Mouse (Mus musculus) hematopoietic stem cell, adult 5-6 weeks (primary cell): ENCODE measurements around the gene Gm11037. TPM values are rescaled to one million over a fixed set of nuclear protein-coding genes. Genes with fewer than 3 reads are reported as not detected.

ENCODE experiments used
- ATAC-seq, 2 experiments: fragments of 125-278 bp in 1 of 2; replicated peaks in 1 of 2; 2 replicates each; pipeline ENCODE4 v1.8.0; 2016 to 2017; ENCODE audit warnings: inconsistent platforms in 2 of 2, mild to moderate bottlenecking in 2 of 2, moderate number of reproducible peaks in 2 of 2, low read depth in 1 of 2, moderate TSS enrichment in 1 of 2; ENCODE audit not compliant: low FRiP score in 2 of 2, poor library complexity in 2 of 2, severe bottlenecking in 2 of 2, insufficient read depth in 1 of 2, low TSS enrichment in 1 of 2
- total RNA-seq: library from RNA; stranded (forward); fragments of 172-1452, 232-1000 nt; gene quantifications from 2 replicates; pipeline ENCODE4 v1.2.3, GENCODE M21; 2017

The Gm11037 gene
- total RNA-seq, 1 experiment from 2014 or later = not detected

DNA sequence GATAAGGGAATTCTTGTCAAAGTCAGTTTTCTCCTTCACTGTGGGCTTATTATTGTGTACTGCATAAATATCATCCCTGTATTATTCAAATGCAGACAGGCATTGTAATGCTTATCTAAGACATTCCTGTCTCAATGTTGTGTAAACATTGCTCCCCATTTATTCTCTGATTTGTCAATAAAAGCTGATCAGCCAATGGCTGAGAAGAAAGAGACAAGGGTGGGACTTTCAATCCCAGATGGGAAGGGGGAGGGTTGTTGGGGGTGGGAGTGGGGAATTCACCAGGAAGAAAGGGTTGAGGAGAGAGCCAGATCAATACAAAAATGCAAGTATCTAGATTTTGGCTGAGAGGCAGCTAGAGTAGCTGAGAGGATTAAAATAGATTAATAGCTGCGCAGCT is 35.6 kb downstream of the Gm11037 start:
- no peak for ATAC-seq

DNA sequence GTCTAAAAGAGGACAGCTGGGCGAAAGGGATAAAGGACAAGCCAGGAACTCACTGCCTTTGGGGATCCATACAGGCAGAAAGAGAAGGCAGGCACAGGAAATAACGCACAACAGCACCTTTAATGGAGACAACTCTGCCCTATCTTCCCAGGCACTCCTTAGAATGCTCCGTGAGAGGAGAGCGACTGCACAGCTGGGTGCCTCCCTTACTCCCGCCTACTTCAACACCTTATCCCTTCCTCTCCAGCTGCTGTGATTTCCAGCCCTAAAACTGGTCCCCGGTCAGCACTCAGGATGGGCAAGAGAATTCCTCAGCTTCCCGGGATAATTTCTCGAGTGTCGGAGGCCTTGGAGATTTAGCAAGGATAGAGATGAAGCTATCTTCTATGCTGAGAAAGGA is 37.6 kb downstream of the Gm11037 start:
- no peak for ATAC-seq

DNA sequence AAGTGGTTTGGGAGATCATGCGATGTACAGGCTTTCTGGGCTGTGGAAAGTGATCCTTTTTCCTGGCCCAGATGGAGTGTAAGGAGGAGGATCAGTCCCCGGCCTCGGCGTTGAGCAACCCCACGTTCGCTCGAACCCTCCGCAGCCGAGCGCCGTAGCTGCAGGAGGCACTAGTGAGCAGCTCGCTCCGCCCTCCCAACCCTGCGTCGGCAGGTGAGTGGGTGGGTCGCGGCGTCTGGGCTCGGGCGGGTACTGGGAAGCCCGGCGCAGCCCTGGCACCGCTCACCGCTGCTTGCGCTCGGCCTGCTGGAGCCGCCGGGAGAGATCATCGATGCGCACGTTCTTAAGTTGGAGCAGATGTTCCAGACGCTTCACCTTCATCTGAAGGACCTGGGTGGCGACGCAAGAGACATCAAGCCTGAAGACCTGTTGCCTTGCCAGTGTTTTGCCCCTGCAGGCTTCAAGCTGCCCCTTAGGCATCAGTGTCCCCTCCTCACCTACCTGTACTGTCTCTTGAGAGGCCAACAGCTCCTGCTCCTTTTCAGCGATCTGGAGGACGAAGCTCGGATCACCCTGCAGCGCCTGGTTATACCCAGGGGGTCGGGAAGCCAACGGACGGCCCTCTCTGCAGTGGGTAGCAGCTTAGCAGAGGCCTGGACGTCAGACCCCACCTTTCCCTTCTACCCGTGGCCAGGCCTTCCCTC is 38.3 kb downstream of the Gm11037 start:
- ATAC-seq = peak in 1 of 2 experiments; percentile 31; a peak in 1 of 4 replicates

- ATAC-seq = no peak
Observed at GRCm38 (mm10) chr2:131172322-131172721, 39.0 kb downstream of the Gm11037 start.

DNA sequence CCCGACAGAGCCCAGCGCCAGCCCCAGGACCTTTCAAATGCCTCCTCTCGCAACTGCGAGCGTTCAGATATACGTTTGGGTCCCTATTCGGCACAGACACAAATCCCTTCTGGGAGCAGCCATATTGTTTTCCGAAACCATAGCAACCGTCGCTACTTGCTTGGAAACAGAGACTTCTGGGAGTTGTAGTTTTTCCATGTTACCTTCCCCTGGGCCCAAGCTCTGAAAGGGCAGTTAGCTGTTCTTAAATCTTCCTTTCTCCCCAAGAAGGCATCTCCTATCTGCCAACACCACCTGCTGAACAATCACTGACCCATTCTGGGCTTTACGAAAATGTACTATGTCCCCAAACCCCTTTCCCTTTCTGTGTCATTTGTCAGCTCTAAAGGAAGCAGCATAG is 41.4 kb downstream of the Gm11037 start:
- ATAC-seq = peak; percentile 61 to 63

DNA sequence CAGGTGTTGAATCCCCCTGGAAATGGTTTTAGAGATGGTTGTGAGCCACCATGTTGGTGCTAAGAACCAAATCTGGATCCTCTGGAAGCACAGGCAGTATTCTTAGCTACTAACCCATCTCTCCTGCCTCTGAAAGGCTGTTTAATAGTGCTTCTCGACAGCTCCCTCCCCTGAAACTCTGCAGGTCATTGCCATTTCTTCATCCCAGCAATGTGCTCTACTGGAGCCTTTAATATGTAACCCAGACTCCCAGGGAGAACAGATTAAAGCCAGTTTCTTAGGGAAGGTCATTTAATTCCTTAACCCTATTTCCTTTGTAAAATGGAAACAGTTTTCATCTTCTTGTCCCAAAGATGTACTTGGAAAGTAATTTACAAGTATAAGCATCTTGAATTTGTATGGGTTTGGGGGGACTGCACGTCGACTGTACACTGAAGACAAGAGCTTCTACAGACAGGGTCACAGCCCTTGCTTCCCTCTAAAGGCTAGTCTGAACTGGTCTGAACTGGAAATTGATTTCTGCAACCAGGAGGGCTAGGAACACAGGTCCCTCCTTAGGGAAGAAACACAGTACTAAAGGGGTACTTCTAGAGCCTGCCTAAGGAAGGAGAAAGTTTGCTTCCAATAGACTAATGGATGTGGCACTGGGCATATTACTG is 42.1 kb downstream of the Gm11037 start:
- no peak for ATAC-seq

GRCm38 (mm10) chr2:131175945-131176309 is 42.6 kb downstream of the Gm11037 start:
- no peak for ATAC-seq

GRCm38 (mm10) chr2:131176491-131176890 is 43.2 kb downstream of the Gm11037 start:
- ATAC-seq = no peak

DNA sequence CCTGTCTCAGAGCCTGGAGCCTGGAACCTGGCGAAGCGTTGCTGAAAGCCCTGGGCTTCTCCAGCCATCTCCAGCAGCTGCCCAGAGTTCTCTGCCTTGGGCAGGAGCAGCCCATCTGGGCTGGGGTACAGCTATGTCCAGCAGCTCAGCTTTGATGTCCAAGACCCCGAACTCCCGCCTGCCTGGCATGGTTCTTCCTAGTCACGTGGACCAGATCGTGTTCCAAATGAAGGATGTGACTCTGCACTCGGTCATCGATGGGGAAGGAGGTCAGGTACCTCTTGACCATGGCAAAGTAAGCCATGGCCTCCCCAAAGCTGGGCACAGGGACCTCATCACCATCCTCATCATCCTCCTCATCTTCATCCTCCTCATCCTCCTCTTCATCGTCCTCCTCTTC is 44.6 kb downstream of the Gm11037 start:
- ATAC-seq = no peak

GRCm38 (mm10) chr2:131178828-131179245 is 45.5 kb downstream of the Gm11037 start:
- ATAC-seq = 0 out of 4 replicates have a peak, but pooled peaks of 1 of the 2 experiments have one; percentile 1

GRCm38 (mm10) chr2:131179246-131179886 is 46.1 kb downstream of the Gm11037 start:
- ATAC-seq = peak; percentile 23 to 46; a peak in 2 of 4 replicates

DNA sequence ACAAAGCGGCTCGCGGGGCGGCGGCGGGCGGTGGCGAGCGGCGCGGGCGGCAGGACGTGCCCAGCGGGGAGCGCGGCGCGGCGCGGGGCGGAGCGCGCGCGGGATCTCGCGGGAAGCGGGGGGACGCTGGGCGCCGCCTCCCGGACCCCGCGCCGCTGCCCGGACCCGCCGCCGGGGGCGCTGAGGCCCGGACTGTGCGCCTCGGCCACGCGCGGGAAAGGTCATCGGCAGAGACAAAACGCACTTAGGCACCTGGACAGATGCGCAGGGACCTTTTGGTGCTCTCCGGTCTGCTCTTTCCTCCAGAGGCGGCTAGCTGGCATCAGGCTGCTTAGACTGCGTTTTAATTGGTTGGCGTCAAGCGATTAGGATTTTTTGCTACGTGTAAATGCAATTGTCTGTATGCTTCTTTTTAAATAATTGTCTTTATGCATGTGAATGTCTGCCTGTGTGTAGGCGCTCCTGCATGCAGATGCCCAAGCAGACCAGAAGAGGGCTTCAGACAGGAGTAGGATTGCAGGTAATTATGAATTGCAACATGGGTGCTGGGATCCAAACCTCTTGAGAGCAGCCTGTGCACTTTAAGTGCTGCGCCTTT is 46.8 kb downstream of the Gm11037 start, which contains the start of gene Cenpb:
TSS of gene Cenpb (minus strand) at position 78 of the 598 bp plus-strand sequence.
- ATAC-seq = peak; percentile 58 to 59; a peak in 3 of 4 replicates

Other genes starting within 250 kb of the Gm11037 start
- gene 4930402H24Rik, start 227.1 kb upstream of the Gm11037 start, total RNA-seq = 9.4 and 12.3 TPM in 2 replicates
- gene Atrn, start 227.0 kb upstream of the Gm11037 start, total RNA-seq = 9.1 and 17.9 TPM in 2 replicates
- 5.2 TPM in 1 of 2 replicates, not detected in the other for gene Gfra4, start 90.4 kb upstream of the Gm11037 start, total RNA-seq
- gene Adam33, start 69.7 kb upstream of the Gm11037 start, total RNA-seq = not detected in 2 replicates
- gene Siglec1, start 46.7 kb upstream of the Gm11037 start, total RNA-seq = 0.19 TPM in 1 of 2 replicates, not detected in the other
- 3.3 and 5.7 TPM in 2 replicates for gene Hspa12b, start 6.2 kb upstream of the Gm11037 start, total RNA-seq
- 13.5 and 25.8 TPM in 2 replicates for gene 1700037H04Rik, start 26.6 kb downstream of the Gm11037 start, total RNA-seq
- gene Cenpb, start 46.6 kb downstream of the Gm11037 start, total RNA-seq = 15.4 and 17.4 TPM in 2 replicates
- gene Cdc25b, start 53.5 kb downstream of the Gm11037 start, total RNA-seq = 14.8 and 23.1 TPM in 2 replicates
- 1.8 and 4.7 TPM in 2 replicates for gene Spef1, start 53.8 kb downstream of the Gm11037 start, total RNA-seq
- 5.0 and 8.6 TPM in 2 replicates for gene Ap5s1, start 73.6 kb downstream of the Gm11037 start, total RNA-seq
- 15.9 and 17.3 TPM in 2 replicates for gene Mavs, start 100.6 kb downstream of the Gm11037 start, total RNA-seq
- 76.2 and 88.0 TPM in 2 replicates for gene Pank2, start 129.0 kb downstream of the Gm11037 start, total RNA-seq
- gene Rnf24, start 219.4 kb downstream of the Gm11037 start, total RNA-seq = 7.1 and 11.0 TPM in 2 replicates